Mouse (Mus musculus) thymus, adult 2 months (tissue): Measurements from ENCODE around the gene Gm20388.

ENCODE experiments used
- CTCF ChIP-seq: fragments of 200-500 bp; IDR thresholded peaks from 2 replicates; pipeline ENCODE4 v1.5.1; 2012; ENCODE audit warnings: mild to moderate bottlenecking, control low read depth, low read length, moderate library complexity, borderline replicate concordance; ENCODE audit not compliant: control insufficient read depth, poor library complexity, insufficient read depth; ENCODE audit errors: extremely low read depth
- POLR2A ChIP-seq: fragments of 200-500 bp; IDR thresholded peaks from 2 replicates; pipeline ENCODE4 v1.6.1; 2012; ENCODE audit warnings: mild to moderate bottlenecking, low read length, control low read depth, moderate library complexity; ENCODE audit not compliant: control insufficient read depth, poor library complexity, insufficient read depth; ENCODE audit errors: extremely low read depth

GRCm38 (mm10) chr8:121971488-121972058 is 2060.9 kb downstream of the Gm20388 start:
- TF ChIP-seq POLR2A (no peak), CTCF (no peak)
